Mouse (Mus musculus) midbrain, postnatal 0 days (tissue): ENCODE data around the gene Stk17b. TPM values are rescaled to one million over a fixed set of nuclear protein-coding genes. Genes with fewer than 3 reads are reported as not detected.

Experiments
- ATAC-seq: fragments of 200-750 bp; cut with Nextera tagmentation; 2 replicates; pipeline ENCODE4 v1.8.0; 2017; ENCODE audit warnings: moderate number of reproducible peaks, mild to moderate bottlenecking, moderate TSS enrichment, moderate library complexity; ENCODE audit not compliant: low FRiP score
- DNase-seq: peaks from one replicate; pipeline ENCODE4 v3.0.0-alpha.2; 2015; ENCODE audit warnings: low spot score
- H3K27ac ChIP-seq: fragments of 300-500 bp; sonication (generic); 2 replicates; pipeline ENCODE4 v1.5.1; 2014; ENCODE audit warnings: low read depth, mild to moderate bottlenecking, low read length, mixed read lengths
- H3K27me3 ChIP-seq: fragments of 300-500 bp; sonication (generic); 2 replicates; pipeline ENCODE4 v1.6.1; 2014; ENCODE audit warnings: low read length, control low read depth, mixed read lengths; ENCODE audit not compliant: insufficient read depth
- H3K36me3 ChIP-seq: fragments of 300-500 bp; sonication (generic); 2 replicates; pipeline ENCODE4 v1.6.1; 2014; ENCODE audit warnings: low read length, control low read depth, mixed read lengths; ENCODE audit not compliant: insufficient read depth
- H3K4me1 ChIP-seq: fragments of 300-500 bp; sonication (generic); 2 replicates; pipeline ENCODE4 v1.6.1; 2014; ENCODE audit warnings: mild to moderate bottlenecking, control low read depth, antibody characterized with exemption, low read length, mixed read lengths; ENCODE audit not compliant: insufficient read depth
- H3K4me2 ChIP-seq: fragments of 300-500 bp; sonication (generic); 2 replicates; pipeline ENCODE4 v1.6.1; 2014; ENCODE audit warnings: low read depth, mild to moderate bottlenecking, low read length, mixed read lengths; ENCODE audit not compliant: poor library complexity, severe bottlenecking
- H3K4me3 ChIP-seq: fragments of 300-500 bp; sonication (generic); 2 replicates; pipeline ENCODE4 v1.5.1; 2014; ENCODE audit warnings: low read depth, mild to moderate bottlenecking, low read length, moderate library complexity
- H3K9ac ChIP-seq: fragments of 300-500 bp; sonication (generic); replicated peaks from 2 replicates; pipeline ENCODE4 v1.6.1; 2014; ENCODE audit warnings: mild to moderate bottlenecking, low read length, moderate library complexity, mixed read lengths; ENCODE audit not compliant: poor library complexity, severe bottlenecking
- H3K9me3 ChIP-seq: fragments of 300-500 bp; sonication (generic); 2 replicates; pipeline ENCODE4 v1.6.1; 2016; ENCODE audit warnings: low read length, control low read depth
- CTCF ChIP-seq: IDR thresholded peaks from 2 replicates; pipeline ENCODE4 v1.5.1; 2016; ENCODE audit warnings: antibody characterized with exemption, mild to moderate bottlenecking
- WGBS: fragments of 180-500 bp; shearing (Covaris S2); extraction: QIAGEN DNeasy Blood & Tissue Kit; methylation state at CpG from one replicate; pipeline ENCODE4 v1.1.7; 2014; 5-methylcytosine and 5-hydroxymethylcytosine counted together
- polyA plus RNA-seq: library from polyadenylated mRNA; unstranded; fragments of >200 nt; fragmentation: Nextera tagmentation; extraction: Ambion mirVana; gene quantifications from 2 replicates; pipeline ENCODE4 v1.2.1, GENCODE M21; 2015
- total RNA-seq: library from RNA; depleted of rRNA; stranded (reverse); fragments of >200 nt; gene quantifications from 2 replicates; pipeline ENCODE4 v1.2.3, GENCODE M21; 2014

Gene Stk17b
- total and polyA plus RNA-seq, 2 experiments from 2014 or later = 3.2 to 5.3 TPM

DNA sequence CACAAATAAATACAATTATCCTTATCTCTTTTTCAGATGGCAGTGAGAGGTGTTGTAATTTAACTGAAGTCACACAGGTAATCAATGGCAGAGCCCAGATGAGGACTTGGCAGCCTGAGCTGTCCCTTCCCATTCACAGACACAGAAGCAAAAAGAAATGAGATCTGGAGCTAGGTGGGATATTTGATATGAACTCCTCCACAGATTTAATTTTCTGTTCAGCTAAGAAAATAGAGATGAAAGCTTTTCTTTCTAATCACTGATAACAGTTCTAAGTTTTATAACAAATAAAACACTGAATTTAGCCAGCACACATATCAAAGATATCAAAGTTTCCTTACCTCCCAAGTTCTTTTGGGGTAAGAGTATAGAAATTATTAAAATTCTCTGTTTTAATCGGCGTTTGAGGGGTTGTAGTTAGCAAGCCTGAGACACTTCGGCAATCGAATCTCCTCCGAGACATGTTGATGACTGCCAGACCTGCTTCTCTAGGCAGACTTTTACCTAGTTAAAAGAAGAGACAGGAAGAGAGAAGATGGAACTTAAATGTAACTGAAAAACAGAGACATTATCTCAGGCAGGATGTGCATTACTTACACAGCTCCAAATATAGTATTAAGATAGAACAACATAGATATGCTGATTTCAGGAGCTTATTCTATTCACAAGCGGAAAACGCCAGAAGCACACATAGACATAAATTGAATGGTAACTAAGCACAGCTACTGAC is 8.7 kb downstream of the Stk17b start:
- H3K9me3 ChIP-seq = no peaks in the 10 kb centered on the region
- no peak overlapping the region for H3K4me2 ChIP-seq
- H3K4me3 ChIP-seq = no peak overlapping the region
- TF ChIP-seq CTCF = no peak
- no peaks in the 10 kb centered on the region for H3K4me1 ChIP-seq
- no peak overlapping the region for H3K27ac ChIP-seq
- 87% methylated on average over 7 of the region's 7 CpGs for WGBS
- H3K9ac ChIP-seq = no peak overlapping the region
- DNase-seq (no peak), ATAC-seq (no peak)
- H3K36me3 ChIP-seq = no peaks in the 10 kb centered on the region
- no peaks in the 10 kb centered on the region for H3K27me3 ChIP-seq

DNA sequence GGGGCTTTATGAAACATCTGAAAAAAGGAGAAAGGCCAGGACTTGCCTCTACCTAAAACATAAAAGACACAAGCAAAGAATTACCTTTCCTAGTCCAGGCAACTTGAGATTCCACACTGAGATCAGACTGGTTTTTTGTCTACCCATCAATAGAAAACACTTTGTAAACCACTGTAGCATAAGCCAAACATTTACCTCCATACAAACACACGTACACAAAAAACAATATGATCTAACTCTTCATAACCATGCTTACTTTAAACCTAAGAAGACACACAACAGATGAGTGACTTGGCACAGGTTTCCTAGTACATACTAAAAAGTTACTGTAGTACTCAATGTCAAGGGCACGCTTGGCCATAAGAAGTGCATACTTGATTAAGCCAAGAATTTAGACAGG is 9.5 kb downstream of the Stk17b start:
- H3K27ac ChIP-seq = no peak overlapping the region
- no peaks in the 10 kb centered on the region for H3K9me3 ChIP-seq
- DNase-seq = no peak
- ATAC-seq = no peak
- no peaks in the 10 kb centered on the region for H3K36me3 ChIP-seq
- 97% methylated on average over 2 of the region's 2 CpGs for WGBS
- H3K4me3 ChIP-seq = no peak overlapping the region
- H3K27me3 ChIP-seq = no peaks in the 10 kb centered on the region
- TF ChIP-seq CTCF = no peak
- H3K4me2 ChIP-seq = no peak overlapping the region
- H3K4me1 ChIP-seq = no peaks in the 10 kb centered on the region
- H3K9ac ChIP-seq = no peak overlapping the region

- Histone ChIP-seq H3K9ac (no peak overlapping the region), H3K9me3 (no peaks in the 10 kb centered on the region), H3K4me2 (no peak overlapping the region), H3K4me3 (no peak overlapping the region), H3K27me3 (no peaks in the 10 kb centered on the region), H3K27ac (no peak overlapping the region), H3K36me3 (no peaks in the 10 kb centered on the region), H3K4me1 (no peaks in the 10 kb centered on the region)
- DNase-seq (no peak), ATAC-seq (no peak)
- no peak for TF ChIP-seq CTCF
- 92% methylated on average over 6 of the region's 6 CpGs for WGBS
Measured at GRCm38 (mm10) chr1:53775036-53775435, 10.0 kb downstream of the Stk17b start.

DNA sequence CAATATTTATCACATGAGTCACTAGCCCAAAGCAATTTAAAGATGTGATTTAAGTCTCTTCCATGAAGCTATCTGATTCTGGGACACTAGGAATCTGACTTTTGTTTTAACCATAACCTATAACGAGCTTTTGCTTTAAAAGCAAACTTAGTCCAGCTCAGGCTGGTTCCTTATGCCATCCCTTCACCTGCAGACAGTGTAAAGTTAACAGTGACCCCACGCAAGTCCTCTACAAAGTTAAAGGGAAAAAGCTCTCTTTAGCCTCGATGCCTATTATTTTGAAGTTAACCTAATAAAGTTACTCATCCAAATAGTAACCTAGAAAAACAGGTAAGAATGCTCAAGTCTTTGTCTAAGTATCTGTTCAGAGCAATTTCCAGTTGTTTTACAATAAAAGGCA is 10.5 kb downstream of the Stk17b start:
- no peaks in the 10 kb centered on the region for H3K27me3 ChIP-seq
- DNase-seq = no peak
- no peaks in the 10 kb centered on the region for H3K4me1 ChIP-seq
- H3K4me3 ChIP-seq = no peak overlapping the region
- no peak overlapping the region for H3K27ac ChIP-seq
- no peak overlapping the region for H3K9ac ChIP-seq
- H3K9me3 ChIP-seq = no peaks in the 10 kb centered on the region
- H3K4me2 ChIP-seq = no peak overlapping the region
- no peak for ATAC-seq
- no peak for TF ChIP-seq CTCF
- H3K36me3 ChIP-seq = no peaks in the 10 kb centered on the region
- WGBS = 94% methylated on average over 3 of the region's 3 CpGs

GRCm38 (mm10) chr1:53773994-53774393 is 11.0 kb downstream of the Stk17b start:
- H3K4me3 ChIP-seq = no peak overlapping the region
- no peaks in the 10 kb centered on the region for H3K36me3 ChIP-seq
- 47% methylated on average over 6 of the region's 6 CpGs for WGBS
- ATAC-seq (no peak), DNase-seq (no peak)
- no peaks in the 10 kb centered on the region for H3K9me3 ChIP-seq
- no peak overlapping the region for H3K9ac ChIP-seq
- H3K4me1 ChIP-seq = no peaks in the 10 kb centered on the region
- H3K27me3 ChIP-seq = no peaks in the 10 kb centered on the region
- H3K27ac ChIP-seq = no peak overlapping the region
- TF ChIP-seq CTCF = no peak
- H3K4me2 ChIP-seq = no peak overlapping the region

DNA sequence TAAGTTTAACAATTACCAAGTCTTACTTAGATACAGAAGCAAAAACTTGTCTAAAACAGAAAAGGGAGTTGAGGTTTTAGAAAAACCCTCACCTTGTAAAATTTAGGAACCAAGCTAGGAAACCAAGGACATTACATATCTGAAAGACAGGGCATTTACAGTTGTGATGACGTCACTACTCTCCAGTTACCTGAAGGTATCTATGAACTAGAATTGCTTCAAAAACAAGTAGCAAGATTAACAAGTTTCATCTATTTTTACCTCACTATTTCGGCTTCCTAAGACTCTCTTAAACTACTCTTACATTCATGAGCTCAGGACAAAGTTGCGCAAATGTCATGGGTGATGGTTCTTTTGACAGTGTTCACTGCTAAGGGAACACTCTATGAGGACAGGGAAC is 12.1 kb downstream of the Stk17b start:
- H3K4me3 ChIP-seq = no peak overlapping the region
- no peak overlapping the region for H3K27ac ChIP-seq
- H3K4me2 ChIP-seq = no peak overlapping the region

More for the DNA sequence above, 12.1 kb downstream of the Stk17b start:
- WGBS = 91% methylated on average over 3 of the region's 3 CpGs
- ATAC-seq (no peak), DNase-seq (no peak)
- Histone ChIP-seq H3K27me3 (no peaks in the 10 kb centered on the region), H3K36me3 (no peaks in the 10 kb centered on the region), H3K9ac (no peak overlapping the region), H3K4me1 (no peaks in the 10 kb centered on the region), H3K9me3 (no peaks in the 10 kb centered on the region)
- TF ChIP-seq CTCF = no peak
